Mouse (Mus musculus) forebrain, embryonic 10.5 days (tissue): ENCODE data around the gene AL732309.1. TPM values are rescaled to one million over a fixed set of nuclear protein-coding genes. Genes with fewer than 3 reads are reported as not detected.

Experiments used
- DNase-seq: peaks from one replicate; pipeline ENCODE4 v3.0.0-alpha.2; 2017; ENCODE audit warnings: low spot score; ENCODE audit errors: extremely low spot score
- H3K27ac ChIP-seq: fragments of 300-500 bp; sonication (generic); 2 replicates; pipeline ENCODE4 v1.5.1; 2016; ENCODE audit warnings: mild to moderate bottlenecking
- H3K27me3 ChIP-seq: fragments of 300-500 bp; sonication (generic); 2 replicates; pipeline ENCODE4 v1.6.1; 2016; ENCODE audit warnings: mild to moderate bottlenecking; ENCODE audit not compliant: poor library complexity, severe bottlenecking
- H3K36me3 ChIP-seq: fragments of 300-500 bp; sonication (generic); replicated peaks from 2 replicates; pipeline ENCODE4 v1.6.1; 2016; ENCODE audit warnings: mild to moderate bottlenecking, moderate library complexity
- H3K4me1 ChIP-seq: fragments of 300-500 bp; sonication (generic); 2 replicates; pipeline ENCODE4 v1.6.1; 2016
- H3K4me3 ChIP-seq: fragments of 300-500 bp; sonication (generic); 2 replicates; pipeline ENCODE4 v1.5.1; 2016; ENCODE audit warnings: mild to moderate bottlenecking, moderate library complexity
- H3K9me3 ChIP-seq: fragments of 300-500 bp; sonication (generic); 2 replicates; pipeline ENCODE4 v1.6.1; 2016; ENCODE audit warnings: mild to moderate bottlenecking, moderate library complexity
- WGBS: fragments of 180-500 bp; shearing (Covaris S2); methylation state at CpG from one replicate; pipeline ENCODE4 v1.1.7; 2016; 5-methylcytosine and 5-hydroxymethylcytosine counted together
- polyA plus RNA-seq: library from polyadenylated mRNA; unstranded; fragments of >200 nt; fragmentation: Nextera tagmentation; extraction: Ambion mirVana; gene quantifications from 2 replicates; pipeline ENCODE4 v1.2.1, GENCODE M21; 2016

AL732309.1 gene
- polyA plus RNA-seq, 1 experiment from 2014 or later, result 6.9 TPM

- 19% methylated on average over 55 of the region's 55 CpGs for WGBS
- no peak for DNase-seq
- peak overlapping the region; percentile 22; the same call in 1 of the 2 replicates for H3K27ac ChIP-seq
- H3K9me3 ChIP-seq, result no peaks in the 10 kb centered on the region
- peaks cover 26% of the 10 kb centered on the region for H3K36me3 ChIP-seq
- peaks cover 45% of the 10 kb centered on the region for H3K27me3 ChIP-seq
- peak overlapping the region; percentile 38 for H3K4me3 ChIP-seq
- H3K4me1 ChIP-seq, result peaks cover 45% of the 10 kb centered on the region
Observed at GRCm38 (mm10) chr2:25195211-25196156, 51.2 kb downstream of the AL732309.1 start.

Other genes with a start within 250 kb of the AL732309.1 start
- 62.7 and 64.7 TPM in 2 replicates for gene Nsmf, start 192.5 kb downstream of the AL732309.1 start, polyA plus RNA-seq
- gene Entpd8, start 166.6 kb downstream of the AL732309.1 start, polyA plus RNA-seq, result not detected in 2 replicates
- gene Noxa1, start 151.7 kb downstream of the AL732309.1 start, polyA plus RNA-seq, result 0.26 and 0.29 TPM in 2 replicates
- gene Nrarp, start 66.1 kb downstream of the AL732309.1 start, polyA plus RNA-seq, result 37.4 and 40.7 TPM in 2 replicates
- 1.3 and 1.5 TPM in 2 replicates for gene Tor4a, start 50.0 kb downstream of the AL732309.1 start, polyA plus RNA-seq
- 128 and 130 TPM in 2 replicates for gene Nelfb, start 35.4 kb downstream of the AL732309.1 start, polyA plus RNA-seq
- gene Stpg3, start 32.2 kb downstream of the AL732309.1 start, polyA plus RNA-seq, result not detected in 2 replicates
- gene Fam166a, start 28.1 kb downstream of the AL732309.1 start, polyA plus RNA-seq, result 0.67 and 0.80 TPM in 2 replicates
- 736 and 780 TPM in 2 replicates for gene Tubb4b, start 22.2 kb downstream of the AL732309.1 start, polyA plus RNA-seq
- gene Slc34a3, start 12.5 kb downstream of the AL732309.1 start, polyA plus RNA-seq, result not detected in 2 replicates
- gene Rnf224, start 10.1 kb downstream of the AL732309.1 start, polyA plus RNA-seq, result not detected in 2 replicates
- gene Rnf208, start 4.6 kb downstream of the AL732309.1 start, polyA plus RNA-seq, result 23.3 and 26.5 TPM in 2 replicates
- gene Cysrt1, start 4.4 kb downstream of the AL732309.1 start, polyA plus RNA-seq, result 0.18 and 0.22 TPM in 2 replicates
- 15.9 and 17.9 TPM in 2 replicates for gene Tmem203, start 8.6 kb upstream of the AL732309.1 start, polyA plus RNA-seq
- gene Tprn, start 15.8 kb upstream of the AL732309.1 start, polyA plus RNA-seq, result 6.5 and 8.3 TPM in 2 replicates
- gene Ssna1, start 25.6 kb upstream of the AL732309.1 start, polyA plus RNA-seq, result 231 and 247 TPM in 2 replicates
- 136 and 142 TPM in 2 replicates for gene Anapc2, start 25.6 kb upstream of the AL732309.1 start, polyA plus RNA-seq
- gene Tmem210, start 41.3 kb upstream of the AL732309.1 start, polyA plus RNA-seq, result not detected in 2 replicates
- not detected in 2 replicates for gene Lrrc26, start 43.1 kb upstream of the AL732309.1 start, polyA plus RNA-seq
- 0.87 and 1.3 TPM in 2 replicates for gene Grin1, start 72.3 kb upstream of the AL732309.1 start, polyA plus RNA-seq
- 53.5 and 58.9 TPM in 2 replicates for gene Man1b1, start 85.5 kb upstream of the AL732309.1 start, polyA plus RNA-seq
- gene Dpp7, start 109.5 kb upstream of the AL732309.1 start, polyA plus RNA-seq, result 17.6 and 21.8 TPM in 2 replicates
- gene Uap1l1, start 118.8 kb upstream of the AL732309.1 start, polyA plus RNA-seq, result 7.3 and 7.9 TPM in 2 replicates
- 93.7 and 96.1 TPM in 2 replicates for gene Sapcd2, start 125.5 kb upstream of the AL732309.1 start, polyA plus RNA-seq
- 0.11 TPM in 1 of 2 replicates, not detected in the other for gene Entpd2, start 149.0 kb upstream of the AL732309.1 start, polyA plus RNA-seq
- gene Npdc1, start 152.5 kb upstream of the AL732309.1 start, polyA plus RNA-seq, result 53.4 and 62.2 TPM in 2 replicates
- not detected in 2 replicates for gene Fut7, start 176.4 kb upstream of the AL732309.1 start, polyA plus RNA-seq
- gene Abca2, start 181.8 kb upstream of the AL732309.1 start, polyA plus RNA-seq, result 8.8 and 9.0 TPM in 2 replicates
- gene Clic3, start 210.0 kb upstream of the AL732309.1 start, polyA plus RNA-seq, result 0.57 TPM in 2 replicates
- gene Paxx, start 214.2 kb upstream of the AL732309.1 start, polyA plus RNA-seq, result 12.4 and 15.5 TPM in 2 replicates
- 0.31 TPM in 1 of 2 replicates, not detected in the other for gene Ptgds, start 223.2 kb upstream of the AL732309.1 start, polyA plus RNA-seq
- not detected in 2 replicates for gene Lcn12, start 247.0 kb upstream of the AL732309.1 start, polyA plus RNA-seq